11 mouse cellular contexts compared by ENCODE assay signal in genomic region chr5:146912206-146912605, GRCm38 (mm10). TPM values are rescaled to one million over a fixed set of nuclear protein-coding genes. Genes with fewer than 3 reads are reported as not detected.
DNase-seq lines count a peak whose midpoint lies in the region; ATAC-seq and TF ChIP-seq lines count a peak whose summit lies in the region.
"Had no signal": no experiment of that assay in that cellular context is flagged by ENCODE, and none has a peak within 500 bp of the region (broad histone marks: within the 10 kb centered on the region; RNA-seq: fewer than 3 reads in every experiment).

No protein-coding gene starts in this region.

- peak; percentile 58 for ATAC-seq in kidney, postnatal 0 days (replicated peaks; ENCODE audit: low FRiP score, low read depth)
- no peak for ATAC-seq in embryonic facial prominence, embryonic 11.5 days (replicated peaks; ENCODE audit: insufficient number of reproducible peaks, low FRiP score, low TSS enrichment, low read depth)
- ATAC-seq in liver, embryonic 16.5 days (ENCODE audit: low read depth): peak; percentile 84
- ATAC-seq: midbrain, embryonic 15.5 days had no signal

- 3% methylated on average over 9 of the region's 9 CpGs for WGBS in kidney, postnatal 0 days
- WGBS in embryonic facial prominence, embryonic 11.5 days: 13% methylated on average over 9 of the region's 9 CpGs
- 6% methylated on average over 9 of the region's 9 CpGs for WGBS in liver, embryonic 16.5 days (ENCODE audit: insufficient replicate concordance)

- H3K4me1 ChIP-seq in kidney, postnatal 0 days (replicated peaks; ENCODE audit: insufficient read depth, low read length): 0 out of 2 replicates have a peak, but pooled peaks cover 5% of the 10 kb centered on the region
- H3K4me1 ChIP-seq in embryonic facial prominence, embryonic 11.5 days (ENCODE audit: control insufficient read depth, insufficient read depth, low read length): no peaks in the 10 kb centered on the region; the same call in 1 of the 2 replicates
- no peaks in the 10 kb centered on the region; the same call in 1 of the 2 replicates for H3K4me1 ChIP-seq in liver, embryonic 16.5 days (ENCODE audit: control insufficient read depth, low read depth, low read length)
- H3K4me1 ChIP-seq: midbrain, embryonic 15.5 days had no signal

- H3K9ac ChIP-seq in kidney, postnatal 0 days (ENCODE audit: low read depth, low read length): no peak overlapping the region
- H3K9ac ChIP-seq in embryonic facial prominence, embryonic 11.5 days (replicated peaks; ENCODE audit: low read length): no peak overlapping the region
- no peak overlapping the region for H3K9ac ChIP-seq in liver, embryonic 16.5 days (ENCODE audit: low read depth, low read length)
- H3K9ac ChIP-seq: midbrain, embryonic 15.5 days had no signal

- H3K27me3 ChIP-seq in kidney, postnatal 0 days (ENCODE audit: insufficient read depth, low read length): no peaks in the 10 kb centered on the region
- no peaks in the 10 kb centered on the region; the same call in 1 of the 2 replicates for H3K27me3 ChIP-seq in embryonic facial prominence, embryonic 11.5 days (ENCODE audit: control insufficient read depth, insufficient read depth, low read length)
- H3K27me3 ChIP-seq in liver, embryonic 16.5 days (ENCODE audit: control insufficient read depth, insufficient read depth, low read depth, low read length): no peaks in the 10 kb centered on the region
- no peaks in the 10 kb centered on the region for H3K27me3 ChIP-seq in splenic B cell, adult 2 months (ENCODE audit: control insufficient read depth, insufficient read depth, low read length, poor library complexity, severe bottlenecking)

- H3K27ac ChIP-seq in kidney, postnatal 0 days: no peak overlapping the region
- H3K27ac ChIP-seq in embryonic facial prominence, embryonic 11.5 days (replicated peaks; ENCODE audit: low read depth, low read length): no peak overlapping the region
- peak overlapping the region; percentile 61 for H3K27ac ChIP-seq in liver, embryonic 16.5 days (ENCODE audit: low read length)
- H3K27ac ChIP-seq: midbrain, embryonic 15.5 days had no signal

- H3K4me3 ChIP-seq in kidney, postnatal 0 days (replicated peaks; ENCODE audit: low read depth, low read length): no peak overlapping the region
- no peak overlapping the region for H3K4me3 ChIP-seq in embryonic facial prominence, embryonic 11.5 days (ENCODE audit: low read depth, low read length)
- H3K4me3 ChIP-seq in liver, embryonic 16.5 days (ENCODE audit: low read depth, low read length): no peak overlapping the region
- H3K4me3 ChIP-seq: midbrain, embryonic 15.5 days had no signal

- no peaks in the 10 kb centered on the region for H3K36me3 ChIP-seq in kidney, postnatal 0 days (ENCODE audit: insufficient read depth, low read length)
- H3K36me3 ChIP-seq in embryonic facial prominence, embryonic 11.5 days (replicated peaks; ENCODE audit: control insufficient read depth, insufficient read depth, low read depth, low read length): no peaks in the 10 kb centered on the region
- H3K36me3 ChIP-seq in liver, embryonic 16.5 days (ENCODE audit: control insufficient read depth, insufficient read depth): no peaks in the 10 kb centered on the region
- H3K36me3 ChIP-seq in splenic B cell, adult 2 months (ENCODE audit: control insufficient read depth, insufficient read depth, low read length, poor library complexity, severe bottlenecking): no peaks in the 10 kb centered on the region
- H3K36me3 ChIP-seq: midbrain, embryonic 15.5 days had no signal

- TF ChIP-seq CTCF in kidney, postnatal 0 days (IDR thresholded peaks at IDR 0.05; ENCODE audit: low read depth): no peak

- peak; percentile 69 for DNase-seq in kidney, postnatal 0 days (ENCODE audit: low spot score)
- no peak for DNase-seq in kidney, adult 8-10 months
- peak; percentile 29 for DNase-seq in embryonic facial prominence, embryonic 11.5 days (ENCODE audit: low spot score)
- peak; percentile 50 for DNase-seq in splenic B cell, adult 2 months (ENCODE audit: low read depth, low spot score)
- DNase-seq in adrenal gland, adult (ENCODE audit: inconsistent age in 2 of 2, low spot score in 1 of 2): no peak
- DNase-seq in right cerebral cortex, adult 18-20 months: no peak
- DNase-seq in layer of hippocampus, postnatal 14 days (ENCODE audit: low spot score in 2 of 2): no peak
- DNase-seq: cerebellum, adult 2 months; kidney, postnatal 36 days had no signal

- H3K9me3 ChIP-seq in kidney, postnatal 0 days (replicated peaks; ENCODE audit: low read length): no peaks in the 10 kb centered on the region
- no peaks in the 10 kb centered on the region for H3K9me3 ChIP-seq in embryonic facial prominence, embryonic 11.5 days (replicated peaks; ENCODE audit: control insufficient read depth, low read length)
- H3K9me3 ChIP-seq in liver, embryonic 16.5 days (replicated peaks; ENCODE audit: control insufficient read depth, low read length): no peaks in the 10 kb centered on the region
- H3K9me3 ChIP-seq: midbrain, embryonic 15.5 days had no signal

- H3K4me2 ChIP-seq in kidney, postnatal 0 days (ENCODE audit: low read length): no peak overlapping the region
- no peak overlapping the region for H3K4me2 ChIP-seq in embryonic facial prominence, embryonic 11.5 days (ENCODE audit: low read depth, low read length)
- H3K4me2 ChIP-seq in liver, embryonic 16.5 days (ENCODE audit: low read depth, low read length): no peak overlapping the region
- H3K4me2 ChIP-seq: midbrain, embryonic 15.5 days had no signal

RNA-seq across cellular contexts. Expression of gene Gtf3a, which starts 36.3 kb away (rescaled TPM):
- polyA plus RNA-seq in kidney, postnatal 0 days (2015; fragmentation: Nextera tagmentation; extraction: Ambion mirVana): 112 TPM in 2 replicates
- polyA plus RNA-seq in embryonic facial prominence, embryonic 11.5 days (2014; fragmentation: Nextera tagmentation; extraction: Ambion mirVana): 120 and 126 TPM in 2 replicates
- polyA plus RNA-seq in liver, embryonic 16.5 days (2015; fragmentation: Nextera tagmentation; extraction: Ambion mirVana): 42.7 and 46.7 TPM in 2 replicates
- 10 to 100 TPM; 23.5 to 26.5 TPM for total RNA-seq in layer of hippocampus, postnatal 14 days (2021)

RNA-seq across cellular contexts. Expression of gene Mtif3, which starts 51.4 kb away (rescaled TPM):
- 30.6 and 32.3 TPM in 2 replicates for polyA plus RNA-seq in kidney, postnatal 0 days (2015; fragmentation: Nextera tagmentation; extraction: Ambion mirVana)
- polyA plus RNA-seq in embryonic facial prominence, embryonic 11.5 days (2014; fragmentation: Nextera tagmentation; extraction: Ambion mirVana): 25.9 and 28.5 TPM in 2 replicates
- polyA plus RNA-seq in liver, embryonic 16.5 days (2015; fragmentation: Nextera tagmentation; extraction: Ambion mirVana): 10.4 and 11.8 TPM in 2 replicates
- 10 to 100 TPM; 18.1 to 19.3 TPM for total RNA-seq in layer of hippocampus, postnatal 14 days (2021)

Comparison
In these comparisons a context has a peak if more than half of its experiments do, and no peak if none do; other contexts are left out.
1. DNase-seq: peak in kidney, postnatal 0 days (single experiment), embryonic facial prominence, embryonic 11.5 days (single experiment) and splenic B cell, adult 2 months (single experiment); none in kidney, adult 8-10 months (0 of 2), adrenal gland, adult (0 of 2), right cerebral cortex, adult 18-20 months (single experiment) and layer of hippocampus, postnatal 14 days (0 of 2).